Mouse (Mus musculus) kidney, postnatal 4 days (tissue): ENCODE measurements around the gene Grap2.
A peak's percentile ranks its signal among the peaks of the same experiment; 100 is the strongest.

Experiments
- DNase-seq, 2 experiments: peaks; one replicate each; pipeline ENCODE4 v3.0.0; 2021; ENCODE audit warnings: mixed read lengths in 2 of 2

The Grap2 gene

GRCm38 (mm10) chr15:80684786-80685602 lies 112.6 kb downstream of the Grap2 start:
- DNase-seq: no peak

- peak; percentile 47 to 61 for DNase-seq
Observed at GRCm38 (mm10) chr15:80685603-80685895, 113.2 kb downstream of the Grap2 start.

- no peak for DNase-seq
Observed at GRCm38 (mm10) chr15:80688536-80688935, 116.1 kb downstream of the Grap2 start.

GRCm38 (mm10) chr15:80693492-80693891 lies 121.1 kb downstream of the Grap2 start:
- no peak for DNase-seq

- DNase-seq: peak; percentile 75 to 76
Observed at GRCm38 (mm10) chr15:80694125-80694910, 121.9 kb downstream of the Grap2 start.

- DNase-seq: no peak
Observed at GRCm38 (mm10) chr15:80697564-80697963, 125.2 kb downstream of the Grap2 start.

GRCm38 (mm10) chr15:80701481-80702257 lies 129.3 kb downstream of the Grap2 start:
- no peak for DNase-seq
